Mouse (Mus musculus) ES-E14 (cell line): ENCODE data around the gene Chmp1a. TPM values are rescaled to one million over a fixed set of nuclear protein-coding genes. Genes with fewer than 3 reads are reported as not detected.
"Not testable (repeated sequence)": the region's sequence is repeated elsewhere in the genome, so short reads cannot be mapped to it uniquely, and the experiment has no call there.

Experiments
- DNase-seq: peaks from one replicate; pipeline ENCODE4 v3.0.0-alpha.2; 2013; ENCODE audit warnings: low read depth, low spot score
- H3K27ac ChIP-seq: 2 replicates; pipeline ENCODE4 v1.5.1; 2012; ENCODE audit warnings: low read depth, mild to moderate bottlenecking, low read length, moderate library complexity, mixed read lengths; ENCODE audit not compliant: poor library complexity, insufficient read depth, severe bottlenecking
- H3K36me3 ChIP-seq: 2 replicates; pipeline ENCODE4 v1.6.1; 2012; ENCODE audit warnings: mild to moderate bottlenecking, low read length, moderate library complexity, mixed read lengths; ENCODE audit not compliant: control insufficient read depth, poor library complexity, insufficient read depth, severe bottlenecking
- H3K4me1 ChIP-seq, 2 experiments: fragments of 150-350 bp in 1 of 2; sonication (generic) in 1 of 2; 2 replicates each; pipeline ENCODE4 v1.6.1; 2012; ENCODE audit warnings: low read length in 2 of 2, mild to moderate bottlenecking in 1 of 2, mixed read lengths in 1 of 2; ENCODE audit not compliant: control insufficient read depth in 2 of 2, insufficient read depth in 2 of 2, poor library complexity in 1 of 2
- H3K4me3 ChIP-seq, 2 experiments: fragments of 150-350 bp in 1 of 2; sonication (generic) in 1 of 2; 2 replicates each; pipeline ENCODE4 v1.5.1; 2012; ENCODE audit warnings: low read length in 2 of 2, low read depth in 1 of 2, mild to moderate bottlenecking in 1 of 2, mixed read lengths in 1 of 2; ENCODE audit not compliant: insufficient read depth in 1 of 2, poor library complexity in 1 of 2, severe bottlenecking in 1 of 2
- H3K9ac ChIP-seq: 2 replicates; pipeline ENCODE4 v1.6.1; 2012; ENCODE audit warnings: low read depth, mild to moderate bottlenecking, low read length, mixed read lengths; ENCODE audit not compliant: poor library complexity, insufficient read depth, severe bottlenecking
- H3K9me3 ChIP-seq: fragments of 150-350 bp; sonication (generic); 2 replicates; pipeline ENCODE4 v1.6.1; 2012; ENCODE audit warnings: low read depth, mild to moderate bottlenecking, low read length; ENCODE audit not compliant: control insufficient read depth, insufficient read depth
- CHD2 ChIP-seq: IDR thresholded peaks from 2 replicates; pipeline ENCODE4 v1.6.1; 2014; ENCODE audit warnings: mild to moderate bottlenecking, low read depth, low read length, inconsistent platforms
- HCFC1 ChIP-seq: IDR thresholded peaks from 2 replicates; pipeline ENCODE4 v1.6.1; 2012; ENCODE audit warnings: low read length, inconsistent platforms, borderline replicate concordance; ENCODE audit not compliant: insufficient read depth
- MAFK ChIP-seq: IDR thresholded peaks from 2 replicates; pipeline ENCODE4 v1.6.1; 2014; ENCODE audit warnings: mild to moderate bottlenecking, low read depth, low read length, inconsistent platforms; ENCODE audit not compliant: insufficient read depth
- ZC3H11A ChIP-seq: IDR thresholded peaks from 2 replicates; pipeline ENCODE4 v1.6.1; 2012; ENCODE audit warnings: low read depth, mild to moderate bottlenecking, inconsistent platforms, low read length, borderline replicate concordance
- ZNF384 ChIP-seq: IDR thresholded peaks from 2 replicates; pipeline ENCODE4 v1.6.1; 2012; ENCODE audit warnings: low read depth, low read length, inconsistent platforms
- in situ Hi-C, 2 experiments: fragments of 600-800 bp; cut with MboI; formaldehyde crosslinking; loops; one replicate each; pipeline ENCODE4 v1.15.1; 2025; ENCODE audit warnings: low sequenced_read_pairs in 2 of 2, inconsistent platforms in 1 of 2; ENCODE audit not compliant: unreplicated experiment in 2 of 2
- total RNA-seq: library from RNA; depleted of rRNA; stranded (reverse); fragments of 300-350 nt; gene quantifications from 2 replicates; pipeline ENCODE4 v1.2.3, GENCODE M21; 2012; rRNA removed

Chmp1a gene
- 68.8 and 86.0 TPM in 2 replicates for total RNA-seq

- DNase-seq: peak; percentile 91
- H3K36me3 ChIP-seq: peaks cover 22% of the 10 kb centered on the region
Measured at GRCm38 (mm10) chr8:123212321-123213117, at the start of gene Chmp1a, which contains the start of gene Spata33. Chmp1a (minus strand) TSS chr8:123212763. Spata33 (plus strand) TSS chr8:123212832.

DNA sequence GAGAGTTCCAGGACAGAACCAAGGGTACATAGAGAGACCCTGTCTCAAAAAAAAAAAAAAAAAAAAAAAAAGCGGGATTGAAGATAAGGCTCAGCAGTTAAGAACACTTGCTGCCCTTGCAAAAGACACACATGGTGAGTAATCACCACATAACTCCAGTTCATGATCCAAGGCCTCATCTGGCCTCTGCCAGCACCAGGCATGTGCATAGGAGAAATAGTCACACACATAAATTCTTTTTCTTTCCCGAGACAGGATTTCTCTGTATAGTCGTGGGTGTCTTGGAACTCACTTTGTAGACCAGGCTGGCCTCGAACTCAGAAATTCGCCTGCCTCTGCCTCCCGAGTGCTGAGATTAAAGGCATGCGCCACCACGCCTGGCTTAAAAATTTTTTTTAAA lies 45.0 kb upstream of the Chmp1a start:
- H3K27ac ChIP-seq, H3K4me1 ChIP-seq, DNase-seq, H3K9me3 ChIP-seq, H3K4me3 ChIP-seq, H3K9ac ChIP-seq, in situ Hi-C loops: not testable (repeated sequence)
- H3K36me3 ChIP-seq: peaks cover 13% of the 10 kb centered on the region; the same call in 1 of the 2 replicates

More at GRCm38 (mm10) chr8:123212321-123213117, at the start of gene Chmp1a, which contains the start of gene Spata33:
- peaks cover 2 to 3% of the 10 kb centered on the region in 2 experiments; a peak in 2 of 4 replicates for H3K4me1 ChIP-seq
- TF ChIP-seq CHD2 (peak; percentile 93), ZC3H11A (no peak), HCFC1 (peak; percentile 15; the same call in 1 of the 2 replicates)
- in situ Hi-C loops: no loop called here
- peak within 1 kb of the TSS; percentile 24; the same call in 1 of the 2 replicates for H3K27ac ChIP-seq
- no peaks in the 10 kb centered on the region for H3K9me3 ChIP-seq
- H3K4me3 ChIP-seq: peak within 1 kb of the TSS; percentile 83 to 95
- peak within 1 kb of the TSS; percentile 96 for H3K9ac ChIP-seq

DNA sequence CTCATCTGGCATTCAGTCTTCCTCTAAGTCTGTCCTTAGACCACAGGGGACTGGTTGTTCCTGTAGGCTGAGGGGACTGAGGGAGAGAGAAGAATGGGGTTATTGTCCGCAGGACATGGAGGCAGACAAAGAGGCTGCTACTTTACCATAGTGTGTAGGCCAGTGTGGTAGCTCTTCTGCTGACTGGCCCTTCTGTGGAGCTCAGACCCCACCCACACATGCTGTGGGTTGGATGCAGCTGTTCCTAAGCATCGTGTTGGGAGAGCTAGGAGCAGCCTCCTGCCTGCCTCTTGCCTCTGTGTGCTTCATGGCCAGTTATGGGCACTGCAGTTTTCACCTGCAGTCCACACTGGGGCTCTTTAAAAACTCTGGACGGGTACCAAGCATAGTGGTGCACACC lies 44.6 kb upstream of the Chmp1a start:
- peaks cover 13% of the 10 kb centered on the region; the same call in 1 of the 2 replicates for H3K36me3 ChIP-seq
- H3K27ac ChIP-seq: no peak overlapping the region; the same call in 1 of the 2 replicates

DNA sequence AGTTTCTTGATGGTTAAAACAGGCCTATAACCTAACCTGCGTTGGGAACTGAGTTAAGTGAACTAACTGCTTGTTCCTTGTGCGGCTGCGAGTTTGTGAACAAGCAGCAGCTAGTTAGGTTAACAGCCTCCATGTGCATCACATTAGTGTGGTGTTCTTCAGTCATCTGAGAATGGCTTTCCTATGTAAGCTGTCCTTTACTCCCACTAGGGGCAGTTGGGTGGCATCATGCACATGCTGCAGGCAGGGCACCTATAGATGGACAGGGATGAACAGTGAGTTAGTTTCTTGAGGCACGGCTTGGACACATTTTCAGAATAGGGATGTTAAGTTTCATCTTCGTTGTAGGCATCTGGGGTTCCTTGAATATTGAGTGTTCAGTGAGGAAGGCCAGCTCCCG lies 42.6 kb upstream of the Chmp1a start:
- no peaks in the 10 kb centered on the region for H3K4me1 ChIP-seq
- no peak for DNase-seq
- H3K27ac ChIP-seq: no peak overlapping the region
- no peaks in the 10 kb centered on the region for H3K9me3 ChIP-seq
- no peak for TF ChIP-seq ZNF384
- TF ChIP-seq ZC3H11A: no peak
- TF ChIP-seq MAFK: no peak
- no peak for TF ChIP-seq CHD2
- TF ChIP-seq HCFC1: no peak
- H3K4me3 ChIP-seq: peak overlapping the region; percentile 92 to 96; a peak in 2 of 4 replicates
- H3K36me3 ChIP-seq: peaks cover 11% of the 10 kb centered on the region; the same call in 1 of the 2 replicates
- in situ Hi-C loops: no loop called here
- H3K9ac ChIP-seq: no peak overlapping the region

More for the DNA sequence above, 44.6 kb upstream of the Chmp1a start:
- TF ChIP-seq ZNF384: no peak
- no peak for TF ChIP-seq MAFK
- TF ChIP-seq ZC3H11A: no peak
- no peak for TF ChIP-seq CHD2
- no peak for DNase-seq
- H3K4me3 ChIP-seq: no peak overlapping the region
- in situ Hi-C loops: no loop called here
- no peak overlapping the region for H3K9ac ChIP-seq
- no peaks in the 10 kb centered on the region for H3K9me3 ChIP-seq
- no peaks in the 10 kb centered on the region for H3K4me1 ChIP-seq
